Mouse (Mus musculus) forebrain, postnatal 0 days (tissue): Measurements from ENCODE around the gene Tiam2. TPM values are rescaled to one million over a fixed set of nuclear protein-coding genes. Genes with fewer than 3 reads are reported as not detected.

ENCODE experiments used
- ATAC-seq: fragments of 200-750 bp; cut with Nextera tagmentation; 2 replicates; pipeline ENCODE4 v1.8.0; 2017; ENCODE audit warnings: mild to moderate bottlenecking, moderate library complexity
- DNase-seq: peaks from one replicate; pipeline ENCODE4 v3.0.0-alpha.2; 2015
- H3K27ac ChIP-seq: fragments of 300-500 bp; sonication (generic); 2 replicates; pipeline ENCODE4 v1.5.1; 2014; ENCODE audit warnings: low read depth, mild to moderate bottlenecking, antibody characterized with exemption, low read length, moderate library complexity, mixed read lengths
- H3K27me3 ChIP-seq: fragments of 300-500 bp; sonication (generic); 2 replicates; pipeline ENCODE4 v1.6.1; 2014; ENCODE audit warnings: mild to moderate bottlenecking, low read length, mixed read lengths; ENCODE audit not compliant: insufficient read depth
- H3K36me3 ChIP-seq: fragments of 300-500 bp; sonication (generic); 2 replicates; pipeline ENCODE4 v1.6.1; 2014; ENCODE audit warnings: mild to moderate bottlenecking, moderate library complexity; ENCODE audit not compliant: insufficient read depth
- H3K4me1 ChIP-seq: fragments of 300-500 bp; sonication (generic); 2 replicates; pipeline ENCODE4 v1.6.1; 2014; ENCODE audit warnings: antibody characterized with exemption; ENCODE audit not compliant: insufficient read depth
- H3K4me2 ChIP-seq: fragments of 300-500 bp; sonication (generic); 2 replicates; pipeline ENCODE4 v1.6.1; 2014; ENCODE audit warnings: low read depth, mild to moderate bottlenecking, moderate library complexity
- H3K4me3 ChIP-seq: fragments of 300-500 bp; sonication (generic); 2 replicates; pipeline ENCODE4 v1.5.1; 2014; ENCODE audit warnings: low read depth, low read length, mixed read lengths
- H3K9ac ChIP-seq: fragments of 300-500 bp; sonication (generic); 2 replicates; pipeline ENCODE4 v1.6.1; 2014; ENCODE audit warnings: mild to moderate bottlenecking
- H3K9me3 ChIP-seq: fragments of 300-500 bp; sonication (generic); 2 replicates; pipeline ENCODE4 v1.6.1; 2016; ENCODE audit warnings: low read length
- CTCF ChIP-seq: sonication (generic); IDR thresholded peaks from 2 replicates; pipeline ENCODE4 v1.5.1; 2016; ENCODE audit warnings: antibody characterized with exemption, control low read depth, low read depth
- WGBS: fragments of 180-500 bp; shearing (Covaris S2); extraction: QIAGEN DNeasy Blood & Tissue Kit; methylation state at CpG from one replicate; pipeline ENCODE4 v1.1.7; 2014; 5-methylcytosine and 5-hydroxymethylcytosine counted together
- polyA plus RNA-seq: library from polyadenylated mRNA; unstranded; fragments of >200 nt; fragmentation: Nextera tagmentation; extraction: Ambion mirVana; gene quantifications from 2 replicates; pipeline ENCODE4 v1.2.1, GENCODE M21; 2015
- total RNA-seq: library from RNA; depleted of rRNA; stranded (reverse); fragments of >200 nt; gene quantifications from 2 replicates; pipeline ENCODE4 v1.2.3, GENCODE M21; 2014

The Tiam2 gene
- total and polyA plus RNA-seq, 2 experiments from 2014 or later, result 26.4 to 71.5 TPM

GRCm38 (mm10) chr17:3363216-3363615 is 36.8 kb downstream of the Tiam2 start:
- Histone ChIP-seq H3K4me1 (no peaks in the 10 kb centered on the region; the same call in 1 of the 2 replicates), H3K27me3 (no peaks in the 10 kb centered on the region), H3K36me3 (no peaks in the 10 kb centered on the region), H3K9ac (no peak overlapping the region), H3K9me3 (no peaks in the 10 kb centered on the region), H3K4me2 (no peak overlapping the region), H3K27ac (peak overlapping the region; percentile 30), H3K4me3 (no peak overlapping the region)
- 29% methylated on average over 2 of the region's 2 CpGs for WGBS
- DNase-seq (peak; percentile 57), ATAC-seq (peak; percentile 71)
- no peak for TF ChIP-seq CTCF

DNA sequence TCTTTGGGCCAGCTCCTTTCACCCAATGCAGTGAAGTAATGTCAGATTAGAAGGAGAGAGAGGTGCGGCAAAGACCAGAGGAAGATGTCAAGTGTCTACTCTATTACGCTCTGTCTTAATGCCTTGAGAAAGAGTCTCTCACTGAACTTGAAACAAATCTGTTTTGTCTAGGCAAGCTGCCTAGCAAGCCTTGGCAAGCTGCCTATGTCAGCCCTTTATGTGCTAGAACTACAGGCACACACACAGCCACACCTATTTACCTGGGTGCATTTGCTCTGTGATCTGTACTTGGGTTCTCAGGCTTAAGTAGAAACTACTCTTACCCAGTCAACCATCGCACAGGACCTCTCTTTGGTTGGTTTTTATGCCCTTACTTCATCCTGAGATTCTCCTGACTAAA is 40.4 kb downstream of the Tiam2 start:
- H3K9me3 ChIP-seq, result no peaks in the 10 kb centered on the region
- ATAC-seq (no peak), DNase-seq (peak; percentile 47)
- WGBS, result 52% methylated on average over 3 of the region's 3 CpGs
- H3K9ac ChIP-seq, result no peak overlapping the region
- no peaks in the 10 kb centered on the region for H3K36me3 ChIP-seq
- peaks cover 4% of the 10 kb centered on the region; the same call in 1 of the 2 replicates for H3K4me1 ChIP-seq
- no peaks in the 10 kb centered on the region for H3K27me3 ChIP-seq
- TF ChIP-seq CTCF, result no peak
- H3K27ac ChIP-seq, result no peak overlapping the region
- no peak overlapping the region for H3K4me3 ChIP-seq
- no peak overlapping the region for H3K4me2 ChIP-seq

- no peak for ATAC-seq
- TF ChIP-seq CTCF, result no peak
- H3K9me3 ChIP-seq, result no peaks in the 10 kb centered on the region
- H3K4me2 ChIP-seq, result no peak overlapping the region
- no peak overlapping the region for H3K4me3 ChIP-seq
- no peaks in the 10 kb centered on the region for H3K27me3 ChIP-seq
- no peak overlapping the region for H3K27ac ChIP-seq
- H3K4me1 ChIP-seq, result 0 out of 2 replicates have a peak, but pooled peaks cover 4% of the 10 kb centered on the region
- H3K36me3 ChIP-seq, result no peaks in the 10 kb centered on the region
- DNase-seq, result no peak
- H3K9ac ChIP-seq, result no peak overlapping the region
- 62% methylated on average over 1 of the region's 1 CpGs for WGBS
Measured at GRCm38 (mm10) chr17:3368386-3368785, 42.0 kb downstream of the Tiam2 start.

GRCm38 (mm10) chr17:3369631-3370030 is 43.3 kb downstream of the Tiam2 start:
- WGBS, result 37% methylated on average over 4 of the region's 4 CpGs
- Histone ChIP-seq H3K4me2 (no peak overlapping the region), H3K27me3 (no peaks in the 10 kb centered on the region), H3K4me3 (no peak overlapping the region), H3K9ac (no peak overlapping the region), H3K4me1 (0 out of 2 replicates have a peak, but pooled peaks cover 4% of the 10 kb centered on the region), H3K27ac (no peak overlapping the region), H3K36me3 (no peaks in the 10 kb centered on the region), H3K9me3 (no peaks in the 10 kb centered on the region)
- no peak for DNase-seq
- no peak for TF ChIP-seq CTCF
- ATAC-seq, result peak; percentile 36; the same call in 1 of the 2 replicates

DNA sequence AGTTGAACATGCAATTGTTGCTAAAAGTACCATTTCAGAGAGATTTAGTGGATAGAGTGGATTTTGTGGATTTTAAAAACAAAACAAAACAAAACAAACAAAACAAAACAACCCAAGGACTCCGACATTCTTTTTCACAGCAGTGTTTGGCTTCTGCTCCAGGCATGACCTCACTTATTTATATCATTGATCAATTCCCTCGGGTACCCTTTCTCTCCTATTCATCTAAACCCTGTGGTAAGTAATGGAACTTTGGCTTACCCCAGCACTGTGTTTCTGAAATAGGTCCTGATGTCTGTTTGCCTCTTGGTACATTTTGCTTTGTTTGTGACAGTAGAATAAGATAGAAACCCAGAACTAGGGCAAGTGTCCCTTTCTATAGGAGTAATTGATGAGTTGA is 52.2 kb downstream of the Tiam2 start:
- TF ChIP-seq CTCF, result no peak
- Histone ChIP-seq H3K27me3 (no peaks in the 10 kb centered on the region), H3K9me3 (no peaks in the 10 kb centered on the region), H3K4me2 (no peak overlapping the region), H3K27ac (no peak overlapping the region), H3K36me3 (no peaks in the 10 kb centered on the region), H3K4me1 (no peaks in the 10 kb centered on the region), H3K9ac (no peak overlapping the region), H3K4me3 (no peak overlapping the region)
- 34% methylated on average over 2 of the region's 2 CpGs for WGBS
- no peak for ATAC-seq
- DNase-seq, result no peak

DNA sequence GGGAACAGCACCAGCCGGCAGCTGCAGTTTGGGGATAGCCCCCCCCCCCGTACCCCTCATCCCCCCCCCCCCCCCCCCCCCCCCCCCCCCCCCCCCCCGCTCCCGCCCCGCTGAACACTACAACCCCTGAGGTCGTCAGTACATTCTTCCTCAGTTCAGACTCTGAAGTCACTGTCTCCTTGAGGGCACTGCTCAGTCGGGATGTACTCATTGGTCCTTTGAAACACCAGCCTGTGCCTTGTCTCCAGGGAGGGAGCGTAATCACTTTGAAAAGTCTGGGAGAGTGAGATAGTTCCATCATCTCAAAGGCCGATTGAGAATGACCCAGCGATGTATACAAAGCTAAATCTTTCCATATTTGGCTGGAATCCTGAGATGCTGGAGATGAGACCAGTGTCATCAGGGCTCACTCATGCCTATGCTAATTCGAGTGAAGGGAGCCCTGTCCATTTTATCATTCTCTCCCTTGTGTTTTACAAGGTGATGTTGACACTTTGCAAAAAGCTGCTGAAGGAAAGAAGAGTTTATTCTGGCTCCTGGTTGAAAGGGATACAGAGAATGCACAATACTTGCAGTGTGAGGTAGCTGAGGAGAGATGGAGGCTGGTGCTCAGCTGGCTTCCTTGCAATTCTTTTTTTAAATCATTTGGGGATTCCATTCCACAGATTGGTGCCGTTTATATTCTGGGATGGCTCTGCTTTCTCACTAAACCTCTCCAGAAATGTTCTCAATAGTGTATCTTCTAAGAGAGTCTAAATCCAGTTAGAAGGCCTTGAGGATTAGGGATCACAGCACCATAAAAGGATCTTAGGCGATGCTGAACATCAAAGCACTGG is 53.6 kb downstream of the Tiam2 start:
- Histone ChIP-seq H3K36me3 (no peaks in the 10 kb centered on the region), H3K9ac (no peak overlapping the region), H3K9me3 (no peaks in the 10 kb centered on the region), H3K4me1 (no peaks in the 10 kb centered on the region), H3K4me2 (no peak overlapping the region), H3K27me3 (no peaks in the 10 kb centered on the region), H3K27ac (no peak overlapping the region), H3K4me3 (no peak overlapping the region)
- no peak for DNase-seq
- no peak for ATAC-seq
- TF ChIP-seq CTCF, result no peak
- 35% methylated on average over 10 of the region's 13 CpGs for WGBS

DNA sequence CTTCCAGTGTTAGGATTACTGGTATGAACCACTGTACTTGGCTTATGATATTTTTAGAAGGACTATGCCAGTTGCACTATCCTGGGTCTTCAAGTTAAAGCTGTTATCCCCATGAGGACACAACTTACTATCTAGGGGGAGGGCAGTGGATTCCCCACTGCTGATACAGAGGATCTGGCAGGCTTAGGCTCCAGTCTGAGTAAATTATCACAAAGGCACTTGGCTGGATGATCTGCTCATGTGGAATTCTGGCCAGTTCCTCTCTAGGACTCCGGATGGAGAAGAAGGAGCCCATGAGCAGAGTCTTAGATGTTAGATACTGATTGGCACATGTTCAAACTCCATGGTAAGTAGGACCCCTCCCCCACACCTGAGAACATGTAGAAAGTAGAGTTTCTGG is 59.0 kb downstream of the Tiam2 start:
- Histone ChIP-seq H3K9ac (no peak overlapping the region), H3K27ac (no peak overlapping the region), H3K4me1 (no peaks in the 10 kb centered on the region), H3K4me3 (no peak overlapping the region), H3K9me3 (no peaks in the 10 kb centered on the region), H3K36me3 (no peaks in the 10 kb centered on the region), H3K27me3 (no peaks in the 10 kb centered on the region), H3K4me2 (no peak overlapping the region)
- TF ChIP-seq CTCF, result no peak
- DNase-seq, result no peak
- no peak for ATAC-seq
- WGBS, result 74% methylated on average over 1 of the region's 1 CpGs
